Mouse (Mus musculus) cerebellum, adult 9-10 months (tissue): ENCODE data around the gene Kcnj12.

Source experiments
- DNase-seq: peaks from one replicate; pipeline ENCODE4 v3.0.0; 2022

Gene Kcnj12

DNA sequence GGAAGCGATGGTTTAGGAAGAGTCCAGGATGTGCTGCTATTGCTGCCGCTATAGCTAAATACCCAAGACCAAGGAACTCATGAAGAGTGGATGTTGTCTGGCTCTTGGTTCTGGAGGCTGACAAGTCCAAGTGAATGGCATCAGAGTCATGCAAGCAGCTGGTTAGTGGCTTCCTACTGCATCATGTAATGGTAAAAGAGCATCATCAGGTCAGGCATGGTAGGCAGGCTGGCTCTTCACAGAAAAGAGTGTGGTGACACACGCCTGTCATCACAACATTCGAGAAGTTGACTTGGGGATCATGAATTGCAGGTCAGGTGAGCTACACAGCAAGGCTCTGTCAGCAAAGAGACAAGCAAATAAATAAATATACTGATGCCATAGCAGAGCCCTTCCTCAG is 89.1 kb downstream of the Kcnj12 start:
- DNase-seq: no peak

DNA sequence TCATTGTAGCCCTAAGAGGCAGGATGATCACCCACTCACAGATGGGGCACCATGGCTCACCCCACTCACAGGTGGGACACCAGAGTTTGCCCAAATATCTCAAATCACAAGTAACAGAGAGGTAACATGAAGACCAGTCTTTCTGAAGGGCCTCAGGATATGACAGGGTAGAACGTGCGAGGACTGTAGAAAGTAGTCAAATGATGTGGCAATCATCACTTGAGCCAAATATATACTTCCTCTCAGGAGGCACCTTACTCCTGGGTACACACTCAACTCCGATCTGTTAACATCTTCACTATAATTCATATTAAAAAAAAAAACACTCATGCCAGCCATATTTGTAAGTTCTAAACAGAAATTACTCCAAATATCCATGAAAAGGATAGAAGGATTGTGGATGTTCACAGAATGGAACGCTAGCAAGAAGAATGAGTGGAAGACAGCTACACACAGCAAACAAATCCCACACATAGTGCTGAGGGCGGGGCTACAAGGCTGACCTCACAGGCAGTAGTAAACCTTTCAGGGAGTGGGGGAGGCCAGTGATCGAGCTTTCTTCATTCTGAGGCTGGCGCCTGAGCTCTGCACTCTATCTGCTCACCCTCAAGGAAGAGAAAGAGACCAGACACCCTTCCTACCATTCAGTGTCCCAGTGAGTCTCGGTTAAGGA is 90.1 kb downstream of the Kcnj12 start:
- no peak for DNase-seq

GRCm38 (mm10) chr11:61116226-61116625 is 93.9 kb downstream of the Kcnj12 start:
- no peak for DNase-seq

DNA sequence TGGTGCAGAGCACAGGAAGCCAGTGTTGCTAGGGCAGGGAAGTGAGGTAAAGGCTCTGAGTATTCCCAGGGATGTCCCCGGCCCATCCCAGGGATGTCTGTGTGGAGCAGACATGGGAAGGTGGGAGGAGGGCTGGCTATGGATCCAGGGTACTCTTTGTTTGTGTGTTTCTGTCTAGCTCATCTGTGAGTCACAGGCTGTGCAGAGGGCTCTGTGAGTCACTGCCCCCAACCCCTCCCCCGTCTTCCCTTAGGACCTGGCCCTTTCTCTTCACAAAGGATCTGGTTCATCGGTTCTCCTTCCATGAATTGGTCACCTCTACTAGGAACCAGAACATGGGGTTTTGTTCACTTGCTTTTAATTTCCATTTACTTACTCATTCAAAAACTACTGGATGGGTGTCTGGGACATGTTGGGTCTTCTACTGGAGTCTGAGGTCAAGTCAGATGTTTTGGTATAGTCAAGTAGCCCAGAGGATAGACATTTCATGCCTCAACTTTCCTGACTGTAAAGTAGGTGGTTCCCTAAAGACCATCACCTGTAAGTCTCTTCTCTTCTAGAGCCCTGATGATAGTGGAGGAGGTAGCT is 97.7 kb downstream of the Kcnj12 start:
- no peak for DNase-seq
